Mouse (Mus musculus) C2C12 (cell line): ENCODE measurements around the gene Ppp2r5c. TPM values are rescaled to one million over a fixed set of nuclear protein-coding genes. Genes with fewer than 3 reads are reported as not detected.
A peak's percentile ranks its signal among the peaks of the same experiment; 100 is the strongest.

Experiments used
- H3K27me3 ChIP-seq: one replicate; pipeline ENCODE4 v1.6.1; 2011; ENCODE audit not compliant: control insufficient read depth, insufficient read depth, insufficient read length
- H3K36me3 ChIP-seq: one replicate; pipeline ENCODE4 v1.6.1; 2011; ENCODE audit not compliant: control insufficient read depth, insufficient read depth
- H3K4me3 ChIP-seq: one replicate; pipeline ENCODE4 v1.5.1; 2011; ENCODE audit warnings: mild to moderate bottlenecking, control low read depth; ENCODE audit not compliant: poor library complexity, insufficient read depth, severe bottlenecking
- H3K79me2 ChIP-seq: one replicate; pipeline ENCODE4 v1.6.1; 2011; ENCODE audit not compliant: control insufficient read depth, insufficient read depth
- H3K79me3 ChIP-seq: one replicate; pipeline ENCODE4 v1.6.1; 2011; ENCODE audit warnings: low read depth, control low read depth
- H3ac ChIP-seq: one replicate; pipeline ENCODE3; 2011; ENCODE audit warnings: low read depth; ENCODE audit not compliant: control insufficient read depth, insufficient read length
- CEBPB ChIP-seq: IDR thresholded peaks from one replicate; pipeline ENCODE4 v1.6.1; 2011; ENCODE audit warnings: low read depth, mild to moderate bottlenecking, control low read depth, moderate library complexity
- CTCF ChIP-seq: IDR thresholded peaks from one replicate; pipeline ENCODE4 v1.5.1; 2011; ENCODE audit not compliant: control insufficient read depth, insufficient read depth, insufficient read length
- FOSL1 ChIP-seq: IDR thresholded peaks from one replicate; pipeline ENCODE4 v1.8.0; 2011; ENCODE audit warnings: mild to moderate bottlenecking, low read length; ENCODE audit not compliant: poor library complexity, insufficient read depth, severe bottlenecking
- MAX ChIP-seq: IDR thresholded peaks from one replicate; pipeline ENCODE4 v1.6.1; 2011; ENCODE audit warnings: mild to moderate bottlenecking, control low read depth
- MYOD1 ChIP-seq: IDR thresholded peaks from one replicate; pipeline ENCODE4 v1.6.1; 2011; ENCODE audit warnings: low read depth; ENCODE audit not compliant: control insufficient read depth, insufficient read length
- MYOG ChIP-seq: IDR thresholded peaks from one replicate; pipeline ENCODE4 v1.6.1; 2011; ENCODE audit not compliant: control insufficient read depth, insufficient read length; ENCODE audit errors: extremely low read depth
- USF1 ChIP-seq: IDR thresholded peaks from one replicate; pipeline ENCODE4 v1.6.1; 2011; ENCODE audit warnings: low read depth, mild to moderate bottlenecking, control low read depth, moderate library complexity
- polyA plus RNA-seq: library from polyadenylated mRNA; unstranded; fragments of >200 nt; fragmentation: generic; extraction: Trizol; gene quantifications from one replicate; pipeline ENCODE4 v1.2.1, GENCODE M21; 2012; ENCODE audit warnings: missing spikeins

The Ppp2r5c gene
- polyA plus RNA-seq, 1 experiment: 35.5 TPM

- TF ChIP-seq CEBPB (no peak), MYOD1 (no peak), CTCF (no peak), MYOG (no peak), FOSL1 (no peak), MAX (no peak), USF1 (no peak)
- H3K27me3 ChIP-seq: no peaks in the 10 kb centered on the region
- H3K79me2 ChIP-seq: peaks cover 100% of the 10 kb centered on the region
- no peak overlapping the region for H3K4me3 ChIP-seq
- no peak overlapping the region for H3ac ChIP-seq
- peaks cover 80% of the 10 kb centered on the region for H3K79me3 ChIP-seq
- no peaks in the 10 kb centered on the region for H3K36me3 ChIP-seq
Observed at GRCm38 (mm10) chr12:110498283-110499224, 51.6 kb downstream of the Ppp2r5c start.

- Histone ChIP-seq H3K27me3 (no peaks in the 10 kb centered on the region), H3ac (no peak overlapping the region), H3K4me3 (no peak overlapping the region), H3K79me3 (peaks cover 75% of the 10 kb centered on the region), H3K36me3 (no peaks in the 10 kb centered on the region), H3K79me2 (peaks cover 98% of the 10 kb centered on the region)
- TF ChIP-seq CEBPB (no peak), CTCF (no peak), MYOG (no peak), MYOD1 (no peak), FOSL1 (no peak), USF1 (no peak), MAX (no peak)
Observed at GRCm38 (mm10) chr12:110499225-110499992, 52.5 kb downstream of the Ppp2r5c start.

- no peaks in the 10 kb centered on the region for H3K27me3 ChIP-seq
- H3K79me2 ChIP-seq: peaks cover 98% of the 10 kb centered on the region
- H3K4me3 ChIP-seq: no peak overlapping the region
- H3K36me3 ChIP-seq: no peaks in the 10 kb centered on the region
- TF ChIP-seq CEBPB (no peak), MYOD1 (no peak), CTCF (no peak), USF1 (no peak), MAX (no peak), MYOG (no peak), FOSL1 (no peak)
- no peak overlapping the region for H3ac ChIP-seq
- H3K79me3 ChIP-seq: peaks cover 75% of the 10 kb centered on the region
Observed at GRCm38 (mm10) chr12:110500095-110500494, 53.2 kb downstream of the Ppp2r5c start.

GRCm38 (mm10) chr12:110503406-110504144, 56.7 kb downstream of the Ppp2r5c start:
- Histone ChIP-seq H3K4me3 (no peak overlapping the region), H3ac (no peak overlapping the region)
- TF ChIP-seq MYOD1 (no peak), USF1 (no peak), FOSL1 (no peak), CTCF (no peak), MAX (no peak), CEBPB (no peak), MYOG (no peak)

GRCm38 (mm10) chr12:110504145-110504490, 57.2 kb downstream of the Ppp2r5c start:
- H3K4me3 ChIP-seq: no peak overlapping the region
- TF ChIP-seq USF1 (no peak), MYOG (no peak), CTCF (no peak), CEBPB (no peak), MYOD1 (no peak), FOSL1 (no peak), MAX (no peak)
- H3ac ChIP-seq: peak overlapping the region; percentile 7
- peaks cover 98% of the 10 kb centered on the region for H3K79me2 ChIP-seq
- peaks cover 70% of the 10 kb centered on the region for H3K79me3 ChIP-seq
- H3K36me3 ChIP-seq: no peaks in the 10 kb centered on the region
- H3K27me3 ChIP-seq: no peaks in the 10 kb centered on the region

More at GRCm38 (mm10) chr12:110503406-110504144, 56.7 kb downstream of the Ppp2r5c start:
- peaks cover 98% of the 10 kb centered on the region for H3K79me2 ChIP-seq
- H3K79me3 ChIP-seq: peaks cover 72% of the 10 kb centered on the region
- H3K27me3 ChIP-seq: no peaks in the 10 kb centered on the region
- no peaks in the 10 kb centered on the region for H3K36me3 ChIP-seq
